Mouse (Mus musculus): ENCODE measurements at regions not wholly inside any gene's neighbourhood (a gene's known extent, or its start where the extent isn't known, plus 50 kb on each side); places are given as distances from the start of the nearest gene placed in this dataset.

DNA sequence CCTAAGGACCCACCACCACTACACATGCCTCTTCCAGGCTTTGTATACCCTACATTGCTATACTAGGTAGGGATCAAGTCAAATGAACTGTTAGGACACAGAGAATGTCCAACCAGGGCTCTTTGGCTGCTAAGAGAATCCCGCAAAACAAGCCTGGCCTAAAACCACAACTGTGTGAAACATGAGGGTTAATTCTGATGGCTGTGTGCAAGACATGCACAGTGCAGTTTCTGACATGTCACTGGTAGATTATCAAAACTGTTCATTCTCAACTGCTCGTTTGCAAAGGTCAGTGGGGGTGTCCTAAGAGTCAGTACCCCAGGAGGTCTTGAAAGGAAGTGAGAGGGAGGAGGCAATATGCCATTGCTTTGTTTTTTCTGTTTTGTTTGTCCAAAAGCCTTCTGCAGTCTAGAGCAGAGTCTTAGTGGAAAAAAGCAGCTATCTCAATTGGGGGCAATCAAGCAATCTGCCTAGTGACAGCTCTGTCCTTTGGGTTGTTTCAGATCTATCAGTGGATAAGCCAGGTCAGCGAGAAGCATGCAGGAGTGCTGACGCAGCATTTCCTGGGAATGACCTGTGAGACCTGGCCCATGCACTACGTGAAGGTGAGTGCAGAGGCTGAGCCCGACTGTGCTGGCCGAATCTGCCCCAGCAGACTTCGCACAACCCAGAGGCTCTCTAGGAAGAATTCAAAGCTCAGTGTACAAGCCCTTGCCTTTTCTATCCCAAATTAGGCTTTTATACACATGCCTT is 151.3 kb upstream of the 4933402D24Rik start:
- no peak for DNase-seq (ENCODE audit: low spot score in 2 of 2)

DNA sequence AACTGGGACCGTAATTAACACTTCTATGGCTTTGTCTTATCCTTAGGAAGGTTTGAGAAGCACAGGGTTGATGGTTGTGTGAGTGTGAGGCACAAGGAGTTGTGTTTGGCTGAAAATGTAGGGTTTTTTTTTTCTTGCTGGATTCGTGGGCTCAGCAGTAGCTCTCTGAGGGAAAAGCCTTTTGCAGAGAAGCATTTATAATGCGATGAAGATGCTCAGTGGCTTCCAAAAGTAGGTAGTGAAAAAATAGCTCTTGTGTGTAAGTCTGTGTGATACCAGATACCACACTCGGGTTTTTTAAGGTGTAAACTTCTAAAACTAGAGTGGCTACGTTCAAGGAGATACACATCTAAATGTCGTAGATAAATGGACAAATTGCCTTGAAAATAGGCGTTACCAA is 149.1 kb upstream of the 4933402D24Rik start:
- DNase-seq (ENCODE audit: low spot score in 2 of 2), result no peak

DNA sequence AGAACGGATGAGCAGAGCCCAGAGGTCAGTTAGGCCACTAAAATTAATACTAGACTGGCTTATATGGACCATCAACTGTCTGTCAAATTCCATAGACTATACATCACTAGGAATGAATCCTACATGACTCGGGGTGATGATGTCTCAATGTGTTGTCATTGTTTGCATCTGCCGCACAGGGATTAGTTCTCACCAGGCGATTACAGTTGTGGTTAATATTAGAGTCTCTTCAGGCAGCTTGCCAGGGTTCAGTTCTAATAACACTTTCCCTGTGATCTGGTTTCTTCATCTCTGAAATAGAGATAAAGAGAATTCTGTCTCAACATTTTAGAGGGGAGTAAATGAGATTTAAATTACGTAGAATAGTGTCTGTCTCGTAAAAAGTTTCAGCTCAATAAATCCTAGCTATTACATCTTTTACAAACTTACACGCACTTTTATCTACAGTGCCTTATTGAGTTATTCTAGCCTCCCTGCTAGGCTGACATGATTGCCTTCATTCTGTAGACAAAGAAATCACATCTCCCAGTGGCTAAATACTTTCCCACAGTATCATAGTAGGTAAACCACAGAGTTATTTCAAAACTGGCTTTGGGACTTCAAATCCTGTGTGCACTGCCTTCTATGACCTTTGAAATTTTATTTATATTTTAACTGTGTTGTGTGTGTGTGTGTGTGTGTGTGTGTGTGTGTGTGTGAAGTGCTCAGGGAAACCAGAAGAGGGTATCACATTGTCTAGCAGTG is 148.0 kb upstream of the 4933402D24Rik start:
- no peak for DNase-seq (ENCODE audit: low spot score in 2 of 2)

DNA sequence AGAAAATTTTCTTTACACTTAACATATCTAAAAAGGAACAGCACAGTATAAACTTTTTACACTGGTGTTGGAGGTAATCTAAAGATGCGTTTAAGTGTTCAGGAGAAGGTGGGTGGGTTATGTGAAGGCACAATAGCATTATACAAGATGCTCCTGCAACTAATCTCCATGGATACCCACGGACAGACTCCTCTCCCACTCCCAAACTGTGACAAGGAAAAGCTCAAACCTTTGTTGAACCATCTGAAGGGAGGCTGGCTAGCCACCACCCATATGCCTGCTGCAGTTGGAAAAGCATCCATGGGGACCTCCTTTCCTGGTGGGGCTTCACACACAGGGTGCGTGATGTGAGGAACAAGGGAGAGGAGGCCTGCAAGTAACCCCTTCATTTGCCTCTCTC is 141.7 kb upstream of the 4933402D24Rik start:
- DNase-seq (ENCODE audit: low spot score in 2 of 2), result no peak

DNA sequence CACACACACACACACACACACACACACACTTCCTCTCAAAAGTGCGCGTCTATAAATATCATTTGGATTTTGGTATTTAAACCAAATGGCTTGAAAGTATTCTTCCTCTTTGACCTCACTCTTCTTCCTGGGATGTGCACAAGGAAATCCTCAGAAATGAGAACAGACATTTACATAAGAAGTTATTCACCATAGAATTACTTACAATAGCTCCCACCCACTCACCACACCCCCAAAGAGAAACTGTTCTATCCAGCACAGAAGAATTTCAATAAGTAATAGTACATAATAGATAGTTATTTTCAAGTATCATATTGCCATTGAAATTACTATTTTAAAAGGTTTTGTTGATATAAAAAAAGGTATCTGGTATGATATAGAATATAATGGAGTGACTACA is 140.1 kb upstream of the 4933402D24Rik start:
- no peak for DNase-seq (ENCODE audit: low spot score in 2 of 2)

DNA sequence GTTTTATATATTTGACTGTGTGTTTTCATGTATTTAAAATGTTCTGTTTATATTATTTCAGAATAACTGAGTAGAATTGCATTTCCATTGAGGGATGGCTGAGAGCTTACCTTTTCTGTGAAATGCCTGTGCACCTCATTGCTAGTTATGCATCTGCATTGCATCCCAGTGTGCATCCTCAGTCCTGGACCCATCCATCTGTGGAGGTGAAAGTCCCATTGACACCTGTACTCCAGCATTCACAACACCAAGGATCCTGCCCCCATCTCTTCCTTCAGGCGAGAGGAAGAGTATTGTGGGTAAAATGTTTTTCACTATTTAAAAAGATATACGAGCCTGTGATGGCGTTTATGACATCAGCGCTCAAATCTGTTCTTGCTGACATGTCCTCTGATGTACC is 134.6 kb upstream of the 4933402D24Rik start:
- DNase-seq (ENCODE audit: low spot score in 2 of 2), result no peak

DNA sequence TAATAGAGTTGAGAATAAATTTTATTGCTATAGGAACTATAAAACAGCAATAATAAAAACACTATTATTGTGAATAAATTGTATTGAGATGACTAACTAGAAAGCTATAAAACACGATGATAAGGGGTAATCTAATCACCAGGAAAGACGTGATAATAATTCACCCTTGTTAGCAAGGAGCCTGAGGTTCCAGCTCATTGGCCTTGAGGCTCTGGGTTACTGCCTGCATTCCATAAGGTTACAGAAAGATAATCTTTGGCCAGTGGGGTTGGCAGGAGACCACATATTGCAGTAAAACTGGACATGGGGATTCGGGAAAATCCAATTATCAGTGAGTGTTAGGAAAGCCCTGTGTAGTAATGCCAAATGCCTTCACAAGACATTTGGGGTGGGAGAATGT is 134.1 kb upstream of the 4933402D24Rik start:
- no peak for DNase-seq (ENCODE audit: low spot score in 2 of 2)

DNA sequence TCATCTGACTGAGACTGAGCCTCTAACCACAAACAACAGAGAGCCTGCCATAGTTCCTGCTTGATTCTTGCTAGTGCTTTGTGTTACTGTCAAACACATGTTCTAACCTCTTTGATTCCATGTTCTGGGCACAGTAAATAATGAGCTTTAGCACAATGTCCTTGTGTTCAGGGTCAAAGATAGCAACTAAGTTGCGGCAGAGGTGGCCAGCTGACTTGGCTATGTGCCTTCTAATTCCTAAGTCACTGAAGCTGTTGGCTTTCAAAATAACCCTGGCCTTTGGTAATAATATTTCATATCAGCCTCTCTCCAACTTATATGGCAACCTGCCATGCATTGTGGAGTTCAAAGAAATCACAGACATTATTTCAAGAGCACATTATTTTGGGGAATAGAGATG is 133.3 kb upstream of the 4933402D24Rik start:
- DNase-seq (ENCODE audit: low spot score in 2 of 2), result no peak

DNA sequence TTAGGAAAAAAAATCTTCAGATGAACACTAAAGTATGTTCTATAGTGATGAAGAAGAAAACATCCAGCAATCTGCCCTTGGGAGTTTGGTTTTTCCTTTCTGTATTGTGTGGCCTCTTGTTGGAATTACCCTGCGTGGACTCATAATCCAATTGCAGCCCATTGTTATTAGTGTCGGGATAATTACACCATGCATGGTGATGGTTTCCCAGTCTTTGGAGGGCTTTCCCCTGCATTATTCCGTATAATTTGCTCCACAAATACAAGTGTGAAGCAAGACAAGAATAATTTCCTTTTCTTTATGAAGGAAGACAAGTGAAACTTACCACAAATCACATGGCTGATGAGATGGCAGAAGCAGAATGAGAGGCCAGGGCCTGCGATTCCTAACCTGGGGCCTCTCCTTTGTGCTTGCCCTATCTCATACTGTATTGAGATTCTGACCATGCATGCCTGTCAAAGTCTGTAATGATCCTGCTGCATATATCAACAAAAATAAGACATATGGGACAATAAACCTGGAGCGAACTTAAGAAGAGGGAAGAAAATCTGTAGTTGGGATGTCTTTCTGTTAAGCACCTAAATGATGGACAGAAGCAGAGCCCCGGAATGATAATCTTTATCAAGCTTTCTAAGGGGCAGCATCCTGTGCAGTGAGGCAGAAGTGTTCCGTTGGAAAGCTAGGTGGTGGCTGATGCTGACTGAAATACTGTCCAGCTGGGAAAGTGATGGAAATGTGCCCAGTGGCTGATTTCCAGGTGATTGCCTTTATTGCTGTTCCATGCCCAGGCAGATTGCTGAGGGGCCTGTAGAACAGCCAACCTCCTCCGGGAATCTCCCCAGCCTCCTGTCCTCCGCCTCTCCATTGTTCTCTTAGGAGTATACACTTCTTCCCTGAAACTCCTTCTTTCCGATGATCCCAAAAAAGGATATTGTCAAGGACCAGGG is 130.8 kb upstream of the 4933402D24Rik start:
- DNase-seq (ENCODE audit: low spot score in 2 of 2), result peak; percentile 46 to 58

DNA sequence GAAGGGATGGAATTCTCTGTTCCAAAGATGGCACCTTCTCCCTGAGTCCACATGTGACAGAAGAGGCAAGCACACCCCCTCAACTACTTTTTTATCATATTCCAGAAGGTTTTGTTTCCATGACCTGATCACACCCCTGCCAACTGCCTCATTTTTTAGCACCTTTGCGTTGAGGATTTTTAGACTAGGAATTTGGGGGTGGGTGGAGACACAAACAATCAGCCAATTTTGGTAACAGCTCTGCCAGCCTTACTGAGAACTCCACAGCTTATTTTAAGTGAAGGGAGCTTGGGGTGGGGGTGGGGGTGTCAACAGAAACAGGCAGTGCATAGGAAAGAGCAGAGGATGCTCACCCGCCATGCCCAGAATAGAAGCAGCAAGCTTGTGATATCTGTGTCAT is 129.7 kb upstream of the 4933402D24Rik start:
- no peak for DNase-seq (ENCODE audit: low spot score in 2 of 2)

DNA sequence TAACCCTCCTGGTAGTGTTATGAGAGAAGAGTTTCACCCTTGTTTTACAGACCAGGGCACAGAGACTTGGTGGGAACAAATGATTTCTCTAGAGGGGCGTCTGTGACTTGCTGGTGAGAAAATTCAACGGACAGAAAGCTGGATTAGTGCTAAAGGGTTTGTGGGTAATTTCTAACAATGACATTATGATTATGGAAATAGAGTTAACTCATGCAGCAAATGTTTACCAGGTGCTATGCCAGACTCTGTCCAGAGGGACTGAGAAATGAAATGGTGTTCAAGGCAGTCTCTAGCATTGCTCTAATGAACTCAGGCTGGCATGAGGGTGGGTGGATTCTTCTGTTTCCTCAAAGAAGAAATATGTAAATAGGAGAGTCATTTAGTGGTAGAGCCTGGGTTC is 128.5 kb upstream of the 4933402D24Rik start:
- no peak for DNase-seq (ENCODE audit: low spot score in 2 of 2)

DNA sequence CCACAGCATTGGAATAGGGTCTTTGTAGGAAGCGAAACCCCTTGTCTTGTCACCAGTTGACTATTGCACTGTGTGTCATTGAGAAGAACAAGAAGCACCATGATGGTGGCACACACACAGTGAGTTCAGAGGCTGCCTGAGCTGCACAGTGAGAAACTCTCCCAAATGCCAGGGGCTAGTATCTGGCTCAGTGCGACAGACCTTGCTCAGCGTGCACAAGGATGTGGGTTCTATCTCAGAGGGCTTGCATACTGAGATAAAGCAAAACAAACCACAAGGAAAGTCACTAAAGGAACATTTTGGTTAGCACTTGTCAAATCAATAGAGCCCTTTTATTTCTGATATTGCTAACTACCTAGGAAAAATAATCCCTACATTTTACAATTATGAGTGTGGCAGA is 110.5 kb upstream of the 4933402D24Rik start:
- no peak for DNase-seq (ENCODE audit: low spot score in 2 of 2)

DNA sequence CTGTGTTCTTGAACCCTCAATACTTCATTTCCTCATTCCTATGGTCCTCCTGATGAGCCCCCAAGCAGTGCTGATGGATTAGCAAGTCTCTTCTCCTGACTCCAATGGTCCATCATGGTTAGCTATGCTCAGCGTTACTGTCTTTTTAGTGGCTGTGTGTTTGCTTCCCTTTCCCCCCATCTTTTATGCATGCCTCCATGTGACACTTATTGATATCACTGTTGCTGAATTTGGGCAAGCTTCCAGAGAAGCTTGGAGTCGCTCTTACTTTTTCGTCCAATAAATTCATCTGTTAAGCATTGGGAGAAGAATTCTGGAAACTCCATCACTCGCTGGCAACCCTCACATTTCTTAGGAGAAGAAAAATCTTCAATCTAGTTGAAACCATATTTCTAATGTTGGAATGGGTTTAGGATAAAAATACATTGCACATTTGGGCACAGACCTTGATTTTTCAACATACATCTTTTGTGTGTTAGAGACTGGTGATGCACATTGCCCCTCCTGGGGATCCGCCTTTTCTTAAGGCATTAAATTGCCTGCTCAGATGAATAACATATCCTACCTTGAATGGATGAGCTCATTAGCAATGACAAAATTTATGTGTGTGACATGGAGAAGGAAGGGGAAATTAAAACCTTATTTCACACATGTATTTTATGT is 107.7 kb upstream of the 4933402D24Rik start:
- no peak for DNase-seq (ENCODE audit: low spot score in 2 of 2)

DNA sequence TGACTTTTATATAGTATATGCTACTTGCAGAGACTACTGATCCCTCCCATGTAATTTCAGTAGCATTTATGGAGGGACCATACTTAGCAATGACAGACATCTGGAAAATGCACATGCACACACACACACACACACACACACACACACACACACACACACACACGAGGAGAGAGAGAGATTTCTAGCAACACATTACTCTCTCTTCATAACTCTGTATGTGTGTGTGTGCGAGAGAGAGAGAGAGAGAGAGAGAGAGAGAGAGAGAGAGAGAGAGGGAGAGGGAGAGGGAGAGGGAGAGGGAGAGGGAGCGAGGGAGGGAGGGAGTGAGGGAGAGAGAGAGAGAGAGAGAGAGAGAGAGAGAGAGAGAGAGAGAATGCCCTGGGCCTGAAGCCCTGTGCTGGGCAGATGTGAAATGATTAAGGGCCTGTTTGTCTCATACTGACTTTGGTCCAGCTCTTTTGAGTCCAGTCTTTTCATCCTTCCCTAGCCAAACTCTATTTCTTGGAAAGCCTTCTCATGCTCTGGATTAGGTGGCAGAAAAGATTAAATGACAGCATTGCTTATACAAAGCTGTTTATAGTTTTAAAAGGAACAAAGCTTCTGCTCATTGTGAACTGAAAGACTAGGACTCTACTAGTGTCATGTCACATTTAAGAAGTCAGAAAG is 106.4 kb upstream of the 4933402D24Rik start:
- DNase-seq (ENCODE audit: low spot score in 2 of 2), result no peak

DNA sequence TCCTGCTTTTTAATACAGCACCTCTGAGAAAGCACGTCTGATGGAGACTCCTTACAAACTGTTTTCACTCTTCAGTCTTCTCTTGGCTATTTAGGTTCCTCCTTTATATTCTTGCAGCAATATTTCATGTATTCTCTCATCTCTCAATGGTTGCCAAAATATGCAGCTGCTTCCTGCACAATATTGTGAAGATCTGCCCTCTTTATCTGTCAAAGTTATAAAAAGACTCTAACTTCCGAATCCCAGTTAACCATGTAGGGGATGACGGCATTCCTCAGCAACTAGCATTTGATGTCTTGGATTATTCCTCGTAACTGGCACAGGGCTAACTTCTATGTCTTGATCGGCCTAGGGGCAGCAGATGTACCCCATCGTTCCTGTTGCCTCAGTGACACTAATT is 102.8 kb upstream of the 4933402D24Rik start:
- no peak for DNase-seq (ENCODE audit: low spot score in 2 of 2)

DNA sequence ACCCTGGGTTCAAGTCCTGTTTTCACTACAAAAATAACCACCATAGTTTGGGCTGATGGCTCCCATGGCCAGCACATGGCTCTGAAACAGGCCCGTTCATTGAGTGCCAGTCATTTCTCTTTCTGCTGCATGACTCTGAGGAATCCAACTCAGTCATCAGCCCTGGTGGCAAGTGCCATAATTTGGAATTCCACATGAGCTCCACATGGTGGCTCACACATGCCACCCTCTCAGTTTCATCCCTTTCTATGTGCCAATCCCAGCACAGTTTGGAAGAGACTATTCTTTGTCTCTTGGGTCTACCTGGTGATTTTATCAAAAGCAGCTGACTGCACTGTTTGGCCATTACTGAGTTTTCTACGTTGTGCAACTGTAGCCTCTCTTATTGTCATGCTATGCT is 100.3 kb upstream of the 4933402D24Rik start:
- peak in 1 of 2 experiments; percentile 17 for DNase-seq (ENCODE audit: low spot score in 2 of 2)

DNA sequence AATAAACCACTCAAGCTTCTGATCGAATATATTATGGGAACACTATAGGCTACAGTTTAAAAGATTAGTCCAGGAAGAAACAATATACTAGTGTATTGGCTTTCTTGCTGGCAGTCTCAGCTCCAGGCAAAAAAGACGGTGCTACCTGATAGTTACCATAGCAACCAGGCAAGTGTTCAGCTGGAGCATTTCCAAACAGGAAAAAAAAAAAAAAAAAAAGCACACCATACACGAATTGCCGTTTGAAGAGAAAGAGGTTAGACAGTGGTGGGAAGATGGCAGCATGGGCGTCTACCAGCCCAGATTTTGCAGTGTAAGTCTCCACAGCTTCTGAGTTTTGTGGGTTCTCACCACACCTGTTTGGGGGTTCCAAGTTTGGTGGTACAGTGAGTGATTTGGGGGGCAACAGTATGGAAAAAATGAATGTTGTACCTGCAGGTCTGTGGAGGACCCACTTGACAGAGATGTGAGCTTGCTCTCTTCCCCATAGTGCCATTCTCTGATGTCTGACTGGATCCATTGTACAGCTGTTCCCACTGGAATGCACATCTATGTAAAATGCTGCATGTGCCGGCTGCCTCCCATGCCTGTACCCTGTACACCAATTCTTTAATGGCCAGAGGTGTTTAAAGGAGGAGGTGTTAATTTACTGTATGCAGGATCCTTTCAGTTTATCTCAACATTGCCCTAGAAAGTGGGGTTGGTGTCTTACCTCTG is 89.0 kb upstream of the 4933402D24Rik start:
- no peak for DNase-seq (ENCODE audit: low spot score in 2 of 2)

DNA sequence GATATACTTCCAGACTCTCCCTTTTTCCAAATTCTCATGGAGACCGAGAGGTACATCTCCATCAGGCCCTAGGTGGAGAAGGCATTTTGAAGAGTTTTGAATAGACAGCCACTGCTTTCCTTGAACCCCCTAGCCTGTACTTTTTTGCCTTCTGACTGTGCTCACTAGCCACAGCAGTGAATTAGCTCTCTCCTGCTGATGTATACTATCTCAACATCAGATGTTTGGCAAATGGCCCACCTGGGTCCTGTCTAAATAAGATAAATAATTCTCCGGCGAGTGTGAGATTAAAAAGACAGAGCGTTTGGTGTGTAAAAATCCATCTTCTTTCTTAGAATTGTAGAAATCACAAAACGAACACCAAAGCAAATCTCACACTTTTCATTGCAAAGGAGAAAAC is 88.4 kb upstream of the 4933402D24Rik start:
- DNase-seq (ENCODE audit: low spot score in 2 of 2), result no peak

DNA sequence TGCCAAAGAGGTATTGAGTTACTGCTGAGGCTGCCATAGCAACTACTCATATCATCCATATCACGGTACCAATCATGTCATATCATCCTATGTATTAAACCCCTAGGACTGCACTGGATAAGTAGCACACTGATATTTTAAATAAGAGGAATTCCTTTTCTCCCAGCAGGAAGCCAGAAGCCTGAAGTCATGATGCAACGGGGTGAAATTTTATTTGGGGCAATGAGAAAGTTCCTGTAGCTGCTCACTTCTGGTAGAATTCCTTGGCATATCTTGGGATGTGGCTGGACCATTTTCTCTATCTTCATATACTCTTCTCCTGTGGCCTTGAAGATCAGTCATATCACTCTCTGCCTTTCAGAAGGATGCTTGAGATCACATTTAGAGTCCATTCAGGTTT is 87.3 kb upstream of the 4933402D24Rik start:
- no peak for DNase-seq (ENCODE audit: low spot score in 2 of 2)

DNA sequence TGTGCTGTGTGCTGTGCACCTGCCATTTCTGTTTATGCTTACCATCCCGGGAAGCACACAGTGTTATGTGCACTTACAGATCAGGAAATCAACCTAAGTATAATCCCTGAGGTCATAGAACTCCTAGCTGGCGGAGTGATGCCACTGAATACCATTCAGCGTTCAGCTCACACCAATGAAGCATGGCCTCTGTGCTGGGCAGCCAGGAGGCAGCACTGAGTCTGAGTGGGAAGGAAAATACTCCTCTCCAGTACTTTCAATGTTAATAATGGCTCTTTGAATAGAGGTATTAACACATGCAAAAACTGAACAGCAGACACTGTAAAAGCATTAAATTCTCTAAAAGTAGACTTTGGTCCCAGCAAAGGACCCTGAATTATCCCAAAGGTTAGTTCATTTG is 85.7 kb upstream of the 4933402D24Rik start:
- DNase-seq (ENCODE audit: low spot score in 2 of 2), result no peak

All from layer of hippocampus, postnatal 14 days (tissue).